Mouse (Mus musculus) cerebellum, adult 2 months (tissue): Measurements from ENCODE around the gene B4galt3. TPM values are rescaled to one million over a fixed set of nuclear protein-coding genes. Genes with fewer than 3 reads are reported as not detected.
"Not testable (repeated sequence)": the region's sequence is repeated elsewhere in the genome, so short reads cannot be mapped to it uniquely, and the experiment has no call there.

Experiments used
- DNase-seq, 2 experiments: peaks; one replicate each; pipeline ENCODE4 v3.0.0; 2021
- H3K27ac ChIP-seq: fragments of 200-500 bp; 2 replicates; pipeline ENCODE4 v1.5.1; 2012; ENCODE audit warnings: low read length, control low read depth, inconsistent platforms; ENCODE audit not compliant: insufficient read depth
- H3K27me3 ChIP-seq: fragments of 200-500 bp; 2 replicates; pipeline ENCODE4 v1.6.1; 2012; ENCODE audit warnings: inconsistent platforms, mild to moderate bottlenecking, low read length, moderate library complexity; ENCODE audit not compliant: control insufficient read depth, insufficient read depth
- H3K4me1 ChIP-seq: fragments of 200-500 bp; 2 replicates; pipeline ENCODE4 v1.6.1; 2011; ENCODE audit warnings: low read length; ENCODE audit not compliant: control insufficient read depth, insufficient read depth
- H3K4me3 ChIP-seq: fragments of 200-500 bp; replicated peaks from 2 replicates; pipeline ENCODE3; 2011; ENCODE audit warnings: mild to moderate bottlenecking, low read depth, low read length, control low read depth; ENCODE audit not compliant: insufficient read depth
- CTCF ChIP-seq: fragments of 200-500 bp; IDR thresholded peaks from 2 replicates; pipeline ENCODE4 v1.5.1; 2011; ENCODE audit warnings: low read depth, mild to moderate bottlenecking, control low read depth, low read length, moderate library complexity, borderline replicate concordance; ENCODE audit not compliant: insufficient read depth
- POLR2A ChIP-seq: fragments of 200-500 bp; IDR thresholded peaks from 2 replicates; pipeline ENCODE4 v1.6.1; 2011; ENCODE audit warnings: low read length, control low read depth, borderline replicate concordance; ENCODE audit not compliant: insufficient read depth
- WGBS: fragments of 180-500 bp; shearing (Covaris S2); methylation state at CpG from one replicate; pipeline ENCODE4 v1.1.7; 2018; 5-methylcytosine and 5-hydroxymethylcytosine counted together
- polyA plus RNA-seq: library from polyadenylated mRNA; depleted of rRNA; stranded (reverse); fragments of >200 nt; gene quantifications from 2 replicates; pipeline ENCODE4 v1.2.3, GENCODE M21; 2012

Gene B4galt3
- polyA plus RNA-seq, 1 experiment = 69.6 TPM

GRCm38 (mm10) chr1:171234538-171234937 is 35.6 kb upstream of the B4galt3 start:
- H3K4me3 ChIP-seq = no peak overlapping the region
- no peaks in the 10 kb centered on the region for H3K27me3 ChIP-seq
- no peak overlapping the region for H3K27ac ChIP-seq
- DNase-seq = no peak
- no peaks in the 10 kb centered on the region for H3K4me1 ChIP-seq
- WGBS = 96% methylated on average over 4 of the region's 4 CpGs
- no peak for TF ChIP-seq CTCF
- TF ChIP-seq POLR2A = no peak

- Histone ChIP-seq H3K27ac (no peak overlapping the region), H3K4me3 (no peak overlapping the region), H3K4me1 (no peaks in the 10 kb centered on the region), H3K27me3 (no peaks in the 10 kb centered on the region)
- TF ChIP-seq CTCF (no peak), POLR2A (no peak)
- 69% methylated on average over 4 of the region's 4 CpGs for WGBS
- DNase-seq = no peak
Observed at GRCm38 (mm10) chr1:171235791-171236190, 34.3 kb upstream of the B4galt3 start.

GRCm38 (mm10) chr1:171237438-171237837 is 32.7 kb upstream of the B4galt3 start:
- WGBS = 93% methylated on average over 6 of the region's 6 CpGs
- no peak overlapping the region for H3K4me3 ChIP-seq
- no peaks in the 10 kb centered on the region for H3K4me1 ChIP-seq
- no peaks in the 10 kb centered on the region for H3K27me3 ChIP-seq
- H3K27ac ChIP-seq = no peak overlapping the region
- DNase-seq = no peak
- TF ChIP-seq CTCF (no peak), POLR2A (no peak)

DNA sequence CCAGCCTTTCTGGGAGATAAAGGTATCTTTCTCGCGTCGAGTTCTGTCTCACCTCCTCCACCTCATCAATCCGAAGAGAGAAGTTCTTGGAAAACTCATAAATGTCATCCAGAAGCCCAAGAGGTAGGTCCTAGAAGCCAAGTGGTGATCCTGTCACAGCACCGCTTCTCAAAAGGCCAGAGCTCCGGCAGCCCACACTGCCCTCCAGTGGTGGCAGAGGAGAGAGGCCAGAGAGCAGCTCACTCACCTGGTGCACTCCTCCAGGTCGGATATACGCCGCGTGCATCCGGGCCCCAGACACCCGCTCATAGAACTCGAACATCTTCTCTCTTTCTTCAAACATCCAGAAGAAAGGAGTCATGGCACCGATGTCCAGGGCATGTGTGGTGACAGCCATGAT is 31.7 kb upstream of the B4galt3 start:
- H3K27ac ChIP-seq = no peak overlapping the region
- H3K4me1 ChIP-seq = no peaks in the 10 kb centered on the region
- peak in 1 of 2 experiments; percentile 55 for DNase-seq
- H3K4me3 ChIP-seq = no peak overlapping the region
- 66% methylated on average over 14 of the region's 14 CpGs for WGBS
- H3K27me3 ChIP-seq = no peaks in the 10 kb centered on the region
- TF ChIP-seq CTCF (peak; percentile 69), POLR2A (no peak)

- TF ChIP-seq CTCF (no peak), POLR2A (no peak)
- H3K4me1 ChIP-seq = no peaks in the 10 kb centered on the region
- no peak overlapping the region for H3K27ac ChIP-seq
- no peaks in the 10 kb centered on the region for H3K27me3 ChIP-seq
- WGBS = 68% methylated on average over 15 of the region's 15 CpGs
- no peak overlapping the region for H3K4me3 ChIP-seq
- no peak for DNase-seq
Observed at GRCm38 (mm10) chr1:171239992-171240744, 30.0 kb upstream of the B4galt3 start.

DNA sequence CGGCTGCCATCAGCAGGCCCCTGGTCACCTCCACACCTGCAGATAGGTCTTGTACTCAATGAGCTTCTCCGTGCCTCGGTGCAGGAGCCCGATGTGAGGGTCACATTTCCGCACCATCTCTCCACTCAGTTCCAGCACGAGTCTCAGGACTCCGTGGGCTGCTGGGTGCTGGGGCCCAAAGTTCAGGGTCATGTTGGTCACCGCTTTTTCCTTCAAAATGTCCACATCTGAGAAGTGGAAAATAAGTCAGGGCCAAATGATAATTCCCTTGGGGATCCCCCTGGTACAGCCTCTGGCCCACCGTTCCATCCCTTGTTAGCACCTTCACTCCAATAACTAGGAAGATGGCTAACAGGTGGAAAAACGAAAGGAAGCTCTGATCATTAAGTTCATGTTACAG is 29.2 kb upstream of the B4galt3 start:
- no peaks in the 10 kb centered on the region for H3K4me1 ChIP-seq
- no peak overlapping the region for H3K27ac ChIP-seq
- no peak for TF ChIP-seq POLR2A
- no peak for TF ChIP-seq CTCF
- no peaks in the 10 kb centered on the region for H3K27me3 ChIP-seq
- no peak for DNase-seq
- no peak overlapping the region for H3K4me3 ChIP-seq
- 92% methylated on average over 10 of the region's 10 CpGs for WGBS

DNA sequence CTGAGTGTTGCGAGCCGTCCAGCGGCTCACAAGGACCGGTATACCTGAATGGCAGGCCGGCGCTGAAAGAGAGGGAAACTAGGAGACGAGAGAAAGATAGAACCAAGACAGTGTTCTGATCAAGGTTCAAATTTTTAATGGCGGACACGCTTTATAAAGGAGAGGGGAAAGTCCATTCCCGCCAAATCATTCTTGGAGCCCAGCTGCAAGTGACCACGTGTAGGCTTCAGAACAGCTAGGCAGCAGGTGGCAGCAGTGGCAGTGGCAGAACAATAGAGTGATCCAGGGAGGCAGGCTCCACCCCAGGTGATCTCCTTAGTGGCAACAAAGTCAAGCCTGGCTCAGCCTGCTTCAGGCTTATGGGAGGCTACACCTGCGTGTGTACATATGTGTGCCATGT is 28.2 kb upstream of the B4galt3 start:
- H3K27ac ChIP-seq, DNase-seq, H3K4me1 ChIP-seq, H3K4me3 ChIP-seq, H3K27me3 ChIP-seq: not testable (repeated sequence)
- WGBS = 80% methylated on average over 12 of the region's 12 CpGs

DNA sequence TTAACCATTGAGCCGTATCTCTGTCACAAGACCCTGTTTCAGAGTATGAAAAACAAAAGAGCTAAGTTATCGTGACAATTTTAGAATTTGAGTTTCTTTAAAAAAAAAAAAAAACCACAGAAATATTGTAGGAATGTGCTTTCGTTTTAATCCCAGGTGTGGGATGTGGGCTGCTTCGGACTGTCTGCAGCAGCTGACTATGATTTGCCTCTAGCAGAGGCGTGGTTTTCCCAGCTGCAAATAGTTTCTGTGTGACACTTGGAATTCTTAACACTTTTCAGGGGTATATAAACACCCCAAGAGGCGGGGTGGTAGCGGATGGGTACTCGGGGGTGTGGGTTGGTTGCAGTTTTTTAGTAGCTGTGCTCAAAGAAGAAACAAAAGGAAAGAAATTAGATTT is 24.8 kb upstream of the B4galt3 start:
- WGBS = 94% methylated on average over 8 of the region's 8 CpGs
- no peak overlapping the region for H3K4me3 ChIP-seq
- TF ChIP-seq CTCF (no peak), POLR2A (no peak)
- H3K4me1 ChIP-seq = peaks cover 3% of the 10 kb centered on the region; the same call in 1 of the 2 replicates
- no peak overlapping the region for H3K27ac ChIP-seq
- H3K27me3 ChIP-seq = no peaks in the 10 kb centered on the region
- DNase-seq = no peak
